Mouse (Mus musculus) lung, postnatal 0 days (tissue): Measurements from ENCODE around the gene Adamtsl3.

Experiments
- CTCF ChIP-seq: IDR thresholded peaks from 2 replicates; pipeline ENCODE4 v1.5.1; 2016; ENCODE audit warnings: antibody characterized with exemption, mild to moderate bottlenecking
- EP300 ChIP-seq: IDR thresholded peaks from 2 replicates; pipeline ENCODE4 v1.6.1; 2016; ENCODE audit warnings: antibody characterized with exemption, mild to moderate bottlenecking, control low read depth

GRCm38 (mm10) chr7:82326616-82327015, 8.9 kb upstream of the Adamtsl3 start:
- no peak for TF ChIP-seq EP300
- TF ChIP-seq CTCF, result no peak
